28 mouse cellular contexts compared by ENCODE assay signal in genomic region chr16:34627591-34627990, GRCm38 (mm10). TPM values are rescaled to one million over a fixed set of nuclear protein-coding genes. Genes with fewer than 3 reads are reported as not detected.
DNase-seq lines count a peak whose midpoint lies in the region; ATAC-seq and TF ChIP-seq lines count a peak whose summit lies in the region.
"Had no signal": no experiment of that assay in that cellular context is flagged by ENCODE, and none has a peak within 500 bp of the region (broad histone marks: within the 10 kb centered on the region; RNA-seq: fewer than 3 reads in every experiment).

No protein-coding gene starts in this region.

- H3K9ac ChIP-seq in embryonic facial prominence, embryonic 14.5 days (ENCODE audit: low read depth, low read length): no peak overlapping the region
- no peak overlapping the region for H3K9ac ChIP-seq in kidney, postnatal 0 days (ENCODE audit: low read depth, low read length)
- no peak overlapping the region for H3K9ac ChIP-seq in lung, embryonic 16.5 days (ENCODE audit: low read length)
- H3K9ac ChIP-seq: embryonic facial prominence, embryonic 12.5 days; forebrain, embryonic 12.5 days; heart, embryonic 13.5 days; hindbrain, embryonic 13.5 days; liver, embryonic 15.5 days had no signal

- TF ChIP-seq CTCF in kidney, postnatal 0 days (IDR thresholded peaks at IDR 0.05; ENCODE audit: low read depth): no peak

- no peak overlapping the region for H3K27ac ChIP-seq in embryonic facial prominence, embryonic 14.5 days (replicated peaks; ENCODE audit: low read depth, low read length)
- H3K27ac ChIP-seq in embryonic facial prominence, embryonic 10.5 days (replicated peaks): no peak overlapping the region
- no peak overlapping the region for H3K27ac ChIP-seq in kidney, postnatal 0 days
- H3K27ac ChIP-seq in lung, embryonic 16.5 days (ENCODE audit: low read length): no peak overlapping the region
- H3K27ac ChIP-seq: embryonic facial prominence, embryonic 12.5 days; forebrain, embryonic 12.5 days; heart, embryonic 13.5 days; hindbrain, embryonic 13.5 days; liver, embryonic 15.5 days had no signal

- 50% methylated on average over 2 of the region's 2 CpGs for WGBS in embryonic facial prominence, embryonic 14.5 days
- 60% methylated on average over 2 of the region's 2 CpGs for WGBS in embryonic facial prominence, embryonic 10.5 days
- 50% methylated on average over 2 of the region's 2 CpGs for WGBS in kidney, postnatal 0 days
- WGBS in lung, embryonic 16.5 days: 48% methylated on average over 2 of the region's 2 CpGs

- peak; percentile 65 for DNase-seq in embryonic facial prominence, embryonic 14.5 days (ENCODE audit: low spot score)
- DNase-seq in embryonic facial prominence, embryonic 10.5 days (ENCODE audit: low spot score): no peak
- DNase-seq in kidney, postnatal 0 days (ENCODE audit: low spot score): peak; percentile 7
- DNase-seq in kidney, postnatal 4 days: no peak
- no peak for DNase-seq in lung, postnatal 25 days (ENCODE audit: low spot score)
- peak; percentile 24 for DNase-seq in NIH3T3 (ENCODE audit: low read depth)
- no peak for DNase-seq in cerebellum, adult 9-11 months
- DNase-seq: adrenal gland, postnatal 25 days; cerebellum, postnatal 14 days; gastrocnemius, postnatal 25 days; heart, adult 18-20 months; heart, postnatal 14 days; kidney, adult 18-20 months; liver; lung, postnatal 36 days had no signal

- peaks cover 4% of the 10 kb centered on the region; the same call in 1 of the 2 replicates for H3K9me3 ChIP-seq in embryonic facial prominence, embryonic 14.5 days (ENCODE audit: control insufficient read depth, low read length)
- H3K9me3 ChIP-seq in embryonic facial prominence, embryonic 10.5 days: no peaks in the 10 kb centered on the region
- H3K9me3 ChIP-seq in kidney, postnatal 0 days (replicated peaks; ENCODE audit: low read length): no peaks in the 10 kb centered on the region
- no peaks in the 10 kb centered on the region for H3K9me3 ChIP-seq in lung, embryonic 16.5 days (ENCODE audit: control insufficient read depth, low read length)
- H3K9me3 ChIP-seq: embryonic facial prominence, embryonic 12.5 days; hindbrain, embryonic 13.5 days; liver, embryonic 15.5 days had no signal

- no peaks in the 10 kb centered on the region for H3K36me3 ChIP-seq in embryonic facial prominence, embryonic 14.5 days (ENCODE audit: control insufficient read depth, insufficient read depth, low read length)
- no peaks in the 10 kb centered on the region for H3K36me3 ChIP-seq in embryonic facial prominence, embryonic 10.5 days (replicated peaks)
- no peaks in the 10 kb centered on the region for H3K36me3 ChIP-seq in kidney, postnatal 0 days (ENCODE audit: insufficient read depth, low read length)
- H3K36me3 ChIP-seq in lung, embryonic 16.5 days (ENCODE audit: control insufficient read depth, insufficient read depth, low read length): no peaks in the 10 kb centered on the region
- H3K36me3 ChIP-seq: embryonic facial prominence, embryonic 12.5 days; forebrain, embryonic 12.5 days; heart, embryonic 13.5 days; hindbrain, embryonic 13.5 days; liver, embryonic 15.5 days had no signal

- H3K27me3 ChIP-seq in embryonic facial prominence, embryonic 14.5 days (replicated peaks; ENCODE audit: control insufficient read depth, insufficient read depth, low read length): no peaks in the 10 kb centered on the region
- no peaks in the 10 kb centered on the region for H3K27me3 ChIP-seq in embryonic facial prominence, embryonic 10.5 days (replicated peaks; ENCODE audit: low read depth, poor library complexity, severe bottlenecking)
- no peaks in the 10 kb centered on the region for H3K27me3 ChIP-seq in kidney, postnatal 0 days (ENCODE audit: insufficient read depth, low read length)
- no peaks in the 10 kb centered on the region for H3K27me3 ChIP-seq in lung, embryonic 16.5 days (ENCODE audit: control insufficient read depth, insufficient read depth, low read depth, low read length)
- H3K27me3 ChIP-seq: embryonic facial prominence, embryonic 12.5 days; forebrain, embryonic 12.5 days; heart, embryonic 13.5 days; hindbrain, embryonic 13.5 days; liver, embryonic 15.5 days had no signal

- H3K4me2 ChIP-seq in embryonic facial prominence, embryonic 14.5 days (ENCODE audit: low read depth, low read length): no peak overlapping the region
- no peak overlapping the region for H3K4me2 ChIP-seq in kidney, postnatal 0 days (ENCODE audit: low read length)
- no peak overlapping the region for H3K4me2 ChIP-seq in lung, embryonic 16.5 days (ENCODE audit: low read depth, low read length)
- H3K4me2 ChIP-seq: embryonic facial prominence, embryonic 12.5 days; forebrain, embryonic 12.5 days; heart, embryonic 13.5 days; hindbrain, embryonic 13.5 days; liver, embryonic 15.5 days had no signal

- no peak for ATAC-seq in embryonic facial prominence, embryonic 14.5 days (ENCODE audit: low read depth)
- ATAC-seq in kidney, postnatal 0 days (replicated peaks; ENCODE audit: low FRiP score, low read depth): no peak
- ATAC-seq in lung, embryonic 16.5 days (ENCODE audit: low read depth): peak; percentile 47; the same call in 1 of the 2 replicates
- ATAC-seq: inflammation-experienced regulatory T-cells, adult 6 months; midbrain, embryonic 16.5 days had no signal

- no peaks in the 10 kb centered on the region; the same call in 1 of the 2 replicates for H3K4me1 ChIP-seq in embryonic facial prominence, embryonic 14.5 days (ENCODE audit: control insufficient read depth, insufficient read depth, low read length)
- H3K4me1 ChIP-seq in embryonic facial prominence, embryonic 10.5 days: no peaks in the 10 kb centered on the region
- no peaks in the 10 kb centered on the region for H3K4me1 ChIP-seq in kidney, postnatal 0 days (replicated peaks; ENCODE audit: insufficient read depth, low read length)
- H3K4me1 ChIP-seq in lung, embryonic 16.5 days (replicated peaks; ENCODE audit: control insufficient read depth, insufficient read depth, low read length): no peaks in the 10 kb centered on the region
- H3K4me1 ChIP-seq: embryonic facial prominence, embryonic 12.5 days; forebrain, embryonic 12.5 days; heart, embryonic 13.5 days; hindbrain, embryonic 13.5 days; liver, embryonic 15.5 days; megakaryocyte, embryonic 14.5 days had no signal

- H3K4me3 ChIP-seq in embryonic facial prominence, embryonic 14.5 days (ENCODE audit: low read depth, low read length): no peak overlapping the region
- H3K4me3 ChIP-seq in embryonic facial prominence, embryonic 10.5 days: no peak overlapping the region
- no peak overlapping the region for H3K4me3 ChIP-seq in kidney, postnatal 0 days (replicated peaks; ENCODE audit: low read depth, low read length)
- no peak overlapping the region for H3K4me3 ChIP-seq in lung, embryonic 16.5 days (ENCODE audit: low read length)
- H3K4me3 ChIP-seq: embryonic facial prominence, embryonic 12.5 days; erythroblast, embryonic 14.5 days; forebrain, embryonic 12.5 days; heart, embryonic 13.5 days; hindbrain, embryonic 13.5 days; liver, embryonic 15.5 days had no signal

RNA-seq across cellular contexts. Expression of gene Ropn1, which starts 22.1 kb away (rescaled TPM):
- polyA plus RNA-seq in embryonic facial prominence, embryonic 14.5 days (2014; fragmentation: Nextera tagmentation; extraction: Ambion mirVana): not detected in 2 replicates
- polyA plus RNA-seq in embryonic facial prominence, embryonic 10.5 days (2016; fragmentation: Nextera tagmentation; extraction: Ambion mirVana): not detected in 2 replicates
- polyA plus RNA-seq in kidney, postnatal 0 days (2015; fragmentation: Nextera tagmentation; extraction: Ambion mirVana): not detected in 2 replicates
- polyA plus RNA-seq in lung, embryonic 16.5 days (2015; fragmentation: Nextera tagmentation; extraction: Ambion mirVana): not detected in 2 replicates
- polyA plus RNA-seq: embryonic facial prominence, embryonic 12.5 days; erythroblast, embryonic 14.5 days; forebrain, embryonic 12.5 days; hindbrain, embryonic 13.5 days; inflammation-experienced regulatory T-cells, adult 6 months; kidney, embryonic 16.5 days; liver, embryonic 15.5 days; midbrain, embryonic 16.5 days; neural tube, embryonic 14.5 days; urinary bladder, adult 2 months had no signal

RNA-seq across cellular contexts. Expression of gene Kalrn, which starts 54.3 kb away (rescaled TPM):
- 12.2 and 14.3 TPM in 2 replicates for polyA plus RNA-seq in embryonic facial prominence, embryonic 14.5 days (2014; fragmentation: Nextera tagmentation; extraction: Ambion mirVana)
- polyA plus RNA-seq in embryonic facial prominence, embryonic 10.5 days (2016; fragmentation: Nextera tagmentation; extraction: Ambion mirVana): 12.9 and 14.8 TPM in 2 replicates
- 19.5 and 20.0 TPM in 2 replicates for polyA plus RNA-seq in kidney, postnatal 0 days (2015; fragmentation: Nextera tagmentation; extraction: Ambion mirVana)
- 14.0 and 16.8 TPM in 2 replicates for polyA plus RNA-seq in lung, embryonic 16.5 days (2015; fragmentation: Nextera tagmentation; extraction: Ambion mirVana)

Comparison
In these comparisons a context has a peak if more than half of its experiments do, and no peak if none do; other contexts are left out.
1. DNase-seq: peak in embryonic facial prominence, embryonic 14.5 days (single experiment), kidney, postnatal 0 days (single experiment) and NIH3T3 (single experiment); none in embryonic facial prominence, embryonic 10.5 days (single experiment), kidney, postnatal 4 days (0 of 2), lung, postnatal 25 days (single experiment) and cerebellum, adult 9-11 months (single experiment).